Mouse (Mus musculus): ENCODE measurements around the gene Unc79.

DNA sequence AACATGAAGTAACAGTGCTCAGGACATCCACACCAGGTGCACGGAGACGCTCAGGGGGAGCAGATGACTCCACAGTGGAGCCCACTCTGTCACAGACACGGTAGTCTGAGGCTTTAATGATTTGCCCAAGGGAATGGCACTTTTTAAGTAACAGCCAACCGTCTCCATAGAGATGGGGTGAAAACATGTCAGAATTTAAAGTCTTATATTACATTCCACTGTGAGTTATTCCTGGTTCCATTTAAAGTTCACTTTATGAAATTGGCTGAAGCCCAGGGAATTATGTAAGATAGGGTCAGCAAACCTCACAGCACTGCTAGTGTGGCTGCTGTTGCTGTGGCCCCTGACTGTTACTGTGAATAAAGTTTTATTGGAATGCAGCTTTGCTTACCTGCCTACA is 95.8 kb downstream of the Unc79 start:
- no peak for TF ChIP-seq CTCF (IDR thresholded peaks at IDR 0.05; ENCODE audit: low read depth)
- no peak for TF ChIP-seq EP300 (IDR thresholded peaks at IDR 0.05; ENCODE audit: low read depth)
